Mouse (Mus musculus) spleen, adult 2 months (tissue): ENCODE results near the gene Myo9b. TPM values are rescaled to one million over a fixed set of nuclear protein-coding genes. Genes with fewer than 3 reads are reported as not detected.

Source experiments
- DNase-seq, 2 experiments: peaks; one replicate each; pipeline versions ENCODE4 v3.0.0 to v3.0.0-alpha.2; 2012 to 2021; ENCODE audit warnings: low spot score in 2 of 2, low read depth in 1 of 2
- H3K27ac ChIP-seq: fragments of 200-500 bp; 2 replicates; pipeline ENCODE4 v1.5.1; 2012; ENCODE audit warnings: low read length, inconsistent platforms; ENCODE audit not compliant: insufficient read depth
- H3K27me3 ChIP-seq: fragments of 200-500 bp; 2 replicates; pipeline ENCODE4 v1.6.1; 2012; ENCODE audit warnings: mild to moderate bottlenecking, moderate library complexity, low read length, inconsistent platforms; ENCODE audit not compliant: control insufficient read depth, insufficient read depth
- H3K36me3 ChIP-seq: fragments of 200-500 bp; 2 replicates; pipeline ENCODE4 v1.6.1; 2012; ENCODE audit warnings: mild to moderate bottlenecking, low read length, inconsistent platforms; ENCODE audit not compliant: control insufficient read depth, insufficient read depth
- H3K4me1 ChIP-seq: fragments of 200-500 bp; 2 replicates; pipeline ENCODE4 v1.6.1; 2011; ENCODE audit warnings: inconsistent platforms; ENCODE audit not compliant: control insufficient read depth, insufficient read depth, insufficient read length
- H3K4me3 ChIP-seq: fragments of 200-500 bp; 2 replicates; pipeline ENCODE4 v1.5.1; 2011; ENCODE audit warnings: mild to moderate bottlenecking, inconsistent platforms; ENCODE audit not compliant: insufficient read depth, insufficient read length; ENCODE audit errors: extremely low read depth
- CTCF ChIP-seq: fragments of 200-500 bp; IDR thresholded peaks from 2 replicates; pipeline ENCODE4 v1.5.1; 2011; ENCODE audit warnings: mild to moderate bottlenecking, inconsistent platforms; ENCODE audit not compliant: insufficient read depth, insufficient read length, insufficient replicate concordance; ENCODE audit errors: extremely low read depth
- POLR2A ChIP-seq: fragments of 200-500 bp; IDR thresholded peaks from 2 replicates; pipeline ENCODE4 v1.6.1; 2011; ENCODE audit warnings: low read depth, low read length, inconsistent platforms
- WGBS: fragments of 180-500 bp; shearing (Covaris S2); methylation state at CpG from one replicate; pipeline ENCODE4 v1.1.7; 2018; 5-methylcytosine and 5-hydroxymethylcytosine counted together
- polyA plus RNA-seq: library from polyadenylated mRNA; depleted of rRNA; stranded (reverse); fragments of >200 nt; gene quantifications from 2 replicates; pipeline ENCODE4 v1.2.3, GENCODE M21; 2012; rRNA removed

Myo9b gene
- polyA plus RNA-seq, 1 experiment, result 47.6 TPM

DNA sequence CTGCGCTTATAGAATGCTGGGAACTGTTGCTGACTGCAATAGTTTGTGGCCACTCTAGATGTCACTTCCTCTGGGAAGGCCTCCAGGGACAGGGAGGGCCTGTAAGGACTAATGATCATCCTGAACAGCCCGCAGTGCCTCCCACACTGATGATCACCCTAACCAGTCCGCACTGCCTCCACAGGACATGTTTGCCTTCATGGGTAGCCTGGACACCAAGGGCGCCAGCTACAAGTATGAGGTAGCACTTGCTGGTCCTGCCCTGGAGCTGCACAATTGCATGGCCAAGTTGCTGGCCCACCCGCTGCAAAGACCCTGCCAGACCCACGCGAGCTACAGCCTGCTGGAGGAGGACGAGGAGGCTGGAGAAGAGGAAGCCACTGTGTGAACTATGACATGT lies 131.5 kb downstream of the Myo9b start:
- TF ChIP-seq POLR2A (no peak), CTCF (no peak)
- DNase-seq, result no peak
- Histone ChIP-seq H3K27me3 (no peaks in the 10 kb centered on the region), H3K4me3 (no peak overlapping the region), H3K27ac (no peak overlapping the region), H3K36me3 (0 out of 2 replicates have a peak, but pooled peaks cover 3% of the 10 kb centered on the region), H3K4me1 (peaks cover 13% of the 10 kb centered on the region)
- WGBS, result 92% methylated on average over 8 of the region's 8 CpGs

DNA sequence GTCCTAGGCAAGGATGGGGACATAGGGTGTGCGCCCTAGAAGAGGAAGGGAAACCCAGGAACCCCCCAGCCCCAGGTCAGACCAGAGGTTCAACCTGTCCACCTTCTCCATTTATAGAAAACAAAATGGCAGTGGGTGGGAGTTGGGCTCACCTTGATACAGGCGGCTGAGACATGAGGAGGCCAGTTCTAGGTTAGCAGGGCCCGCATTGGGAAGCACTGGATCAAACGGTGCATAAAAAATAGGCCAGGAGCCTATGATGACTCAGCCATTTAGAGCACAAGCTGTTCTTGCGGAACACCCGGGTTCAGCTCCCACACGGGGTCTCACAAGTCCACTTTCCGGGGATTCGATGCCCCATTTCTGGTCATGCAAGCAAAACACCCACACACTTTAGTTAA lies 132.4 kb downstream of the Myo9b start:
- no peak for DNase-seq
- H3K27ac ChIP-seq, result no peak overlapping the region
- WGBS, result 71% methylated on average over 9 of the region's 9 CpGs
- no peaks in the 10 kb centered on the region for H3K36me3 ChIP-seq
- peaks cover 13% of the 10 kb centered on the region for H3K4me1 ChIP-seq
- no peak for TF ChIP-seq CTCF
- H3K4me3 ChIP-seq, result no peak overlapping the region
- H3K27me3 ChIP-seq, result no peaks in the 10 kb centered on the region

DNA sequence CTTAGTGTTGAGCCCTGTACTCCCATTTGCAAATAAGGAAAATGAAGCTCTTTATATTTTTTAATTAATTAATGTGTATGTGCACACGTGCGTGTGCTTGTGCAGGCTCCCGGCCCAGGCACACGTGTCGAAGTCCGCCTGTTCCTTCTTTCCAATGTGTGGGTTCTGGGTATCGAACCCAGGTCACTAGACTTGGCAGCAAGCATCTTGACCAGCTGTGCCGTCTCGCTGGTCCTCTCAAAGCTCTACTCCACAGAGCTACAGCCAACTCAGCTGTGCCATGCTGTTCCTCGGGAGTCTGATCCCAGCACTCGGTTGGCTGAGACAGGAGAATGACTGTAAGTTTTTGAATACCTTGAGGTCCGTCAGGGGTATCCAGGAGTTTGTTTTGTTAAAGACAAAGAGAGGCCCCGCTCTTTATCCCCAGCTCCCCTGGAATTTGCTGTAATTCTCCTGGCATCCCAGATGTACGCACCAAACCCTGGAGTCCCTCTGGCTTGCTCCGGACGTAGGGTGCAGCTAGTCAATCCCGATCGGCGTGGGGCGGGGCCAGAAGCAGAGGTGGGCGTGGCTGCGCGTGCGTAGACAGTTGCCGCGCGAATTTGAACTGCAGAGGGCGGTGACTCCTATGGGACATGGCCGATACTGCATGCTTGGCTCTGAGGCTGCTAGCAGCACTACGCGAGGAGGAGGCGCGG lies 133.0 kb downstream of the Myo9b start, which contains the start of gene Ankle1:
Ankle1 (plus strand) TSS at position 610 of the 698 bp plus-strand sequence.
- no peaks in the 10 kb centered on the region for H3K36me3 ChIP-seq
- peak within 1 kb of the TSS; percentile 46 for H3K4me3 ChIP-seq
- no peak within 1 kb of the TSS for H3K27ac ChIP-seq
- TF ChIP-seq CTCF (peak; percentile 51; the same call in 1 of the 2 replicates), POLR2A (no peak)
- DNase-seq, result peak; percentile 72 to 92
- no peaks in the 10 kb centered on the region for H3K27me3 ChIP-seq
- WGBS, result 12% methylated on average over 33 of the region's 33 CpGs
- H3K4me1 ChIP-seq, result peaks cover 13% of the 10 kb centered on the region

- Histone ChIP-seq H3K27me3 (no peaks in the 10 kb centered on the region), H3K4me3 (peak overlapping the region; percentile 46), H3K4me1 (peaks cover 13% of the 10 kb centered on the region), H3K27ac (no peak overlapping the region), H3K36me3 (no peaks in the 10 kb centered on the region)
- under 1% methylated on average over 55 of the region's 55 CpGs for WGBS
- TF ChIP-seq POLR2A (no peak), CTCF (peak; percentile 67; the same call in 1 of the 2 replicates)
- peak; percentile 11 to 61 for DNase-seq
Measured at GRCm38 (mm10) chr8:71406099-71407015, 133.8 kb downstream of the Myo9b start.

- Histone ChIP-seq H3K27me3 (no peaks in the 10 kb centered on the region), H3K36me3 (no peaks in the 10 kb centered on the region), H3K4me3 (no peak overlapping the region), H3K27ac (no peak overlapping the region), H3K4me1 (peaks cover 16% of the 10 kb centered on the region)
- DNase-seq, result no peak
- WGBS, result 93% methylated on average over 14 of the region's 14 CpGs
- TF ChIP-seq POLR2A, result no peak
- no peak for TF ChIP-seq CTCF
Measured at GRCm38 (mm10) chr8:71407441-71407840, 134.9 kb downstream of the Myo9b start.

DNA sequence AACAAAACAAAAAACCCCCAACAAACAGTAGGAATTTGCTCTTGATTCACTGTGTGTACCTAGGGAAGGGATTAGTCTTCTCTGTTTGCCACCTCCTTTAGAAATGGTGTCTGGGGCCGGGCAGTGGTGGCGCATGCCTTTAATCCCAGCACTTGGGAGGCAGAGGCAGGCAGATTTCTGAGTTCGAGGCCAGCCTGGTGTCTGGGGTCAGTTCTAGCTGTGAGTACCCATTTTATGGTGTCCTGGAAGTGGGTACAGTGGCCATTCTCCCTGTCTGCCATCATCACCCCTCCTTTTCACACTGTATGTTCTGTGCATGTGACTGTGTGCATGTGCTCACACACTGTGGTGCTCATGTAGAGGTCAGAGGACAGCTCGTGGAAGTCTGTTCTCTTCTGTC lies 135.7 kb downstream of the Myo9b start:
- no peak overlapping the region for H3K4me3 ChIP-seq
- H3K4me1 ChIP-seq, result peaks cover 16% of the 10 kb centered on the region
- 95% methylated on average over 4 of the region's 4 CpGs for WGBS
- DNase-seq, result no peak
- H3K27me3 ChIP-seq, result no peaks in the 10 kb centered on the region
- no peaks in the 10 kb centered on the region for H3K36me3 ChIP-seq
- no peak overlapping the region for H3K27ac ChIP-seq
- TF ChIP-seq CTCF, result no peak
- TF ChIP-seq POLR2A, result no peak

Other genes starting within 250 kb of the Myo9b start
- gene Haus8, start 220 bp downstream of the Myo9b start, polyA plus RNA-seq, result 13.3 and 15.9 TPM in 2 replicates
- 104 and 113 TPM in 2 replicates for gene Use1, start 94.1 kb downstream of the Myo9b start, polyA plus RNA-seq
- gene Ocel1, start 98.6 kb downstream of the Myo9b start, polyA plus RNA-seq, result 16.8 and 20.6 TPM in 2 replicates
- gene Nr2f6, start 109.2 kb downstream of the Myo9b start, polyA plus RNA-seq, result 59.4 and 88.0 TPM in 2 replicates
- gene Ushbp1, start 123.1 kb downstream of the Myo9b start, polyA plus RNA-seq, result 14.7 and 18.4 TPM in 2 replicates
- 104 and 128 TPM in 2 replicates for gene Babam1, start 124.1 kb downstream of the Myo9b start, polyA plus RNA-seq
- gene Ankle1, start 133.3 kb downstream of the Myo9b start, polyA plus RNA-seq, result 15.0 and 19.4 TPM in 2 replicates
- 55.1 and 75.0 TPM in 2 replicates for gene Abhd8, start 190.9 kb downstream of the Myo9b start, polyA plus RNA-seq
- 46.4 and 69.8 TPM in 2 replicates for gene Mrpl34, start 192.2 kb downstream of the Myo9b start, polyA plus RNA-seq
- 67.8 and 83.4 TPM in 2 replicates for gene Dda1, start 196.5 kb downstream of the Myo9b start, polyA plus RNA-seq
- gene Ano8, start 213.2 kb downstream of the Myo9b start, polyA plus RNA-seq, result 15.1 and 20.2 TPM in 2 replicates
- gene Gtpbp3, start 215.4 kb downstream of the Myo9b start, polyA plus RNA-seq, result 26.3 and 33.3 TPM in 2 replicates
- gene Plvap, start 239.0 kb downstream of the Myo9b start, polyA plus RNA-seq, result 383 and 496 TPM in 2 replicates